Mouse (Mus musculus) intestine, postnatal 0 days (tissue): ENCODE results near the gene Trim46. TPM values are rescaled to one million over a fixed set of nuclear protein-coding genes. Genes with fewer than 3 reads are reported as not detected.

Experiments
- ATAC-seq: fragments of 200-750 bp; cut with Nextera tagmentation; 2 replicates; pipeline ENCODE4 v1.8.0; 2017; ENCODE audit warnings: mild to moderate bottlenecking, moderate TSS enrichment, moderate library complexity
- H3K27ac ChIP-seq: fragments of 300-500 bp; sonication (generic); 2 replicates; pipeline ENCODE4 v1.5.1; 2014; ENCODE audit warnings: mild to moderate bottlenecking, low read depth, low read length, moderate library complexity
- H3K27me3 ChIP-seq: fragments of 300-500 bp; sonication (generic); replicated peaks from 2 replicates; pipeline ENCODE4 v1.6.1; 2014; ENCODE audit warnings: low read length, mixed read lengths; ENCODE audit not compliant: control insufficient read depth, insufficient read depth
- H3K36me3 ChIP-seq: fragments of 300-500 bp; sonication (generic); 2 replicates; pipeline ENCODE4 v1.6.1; 2014; ENCODE audit warnings: mild to moderate bottlenecking, moderate library complexity; ENCODE audit not compliant: control insufficient read depth, insufficient read depth
- H3K4me1 ChIP-seq: fragments of 300-500 bp; sonication (generic); replicated peaks from 2 replicates; pipeline ENCODE4 v1.6.1; 2014; ENCODE audit warnings: antibody characterized with exemption, low read length, mixed read lengths; ENCODE audit not compliant: control insufficient read depth, insufficient read depth
- H3K4me2 ChIP-seq: fragments of 300-500 bp; sonication (generic); replicated peaks from 2 replicates; pipeline ENCODE4 v1.6.1; 2014; ENCODE audit warnings: low read depth, mild to moderate bottlenecking, moderate library complexity
- H3K4me3 ChIP-seq: fragments of 300-500 bp; sonication (generic); 2 replicates; pipeline ENCODE4 v1.5.1; 2014; ENCODE audit warnings: low read depth, low read length
- H3K9ac ChIP-seq: fragments of 300-500 bp; sonication (generic); 2 replicates; pipeline ENCODE4 v1.6.1; 2014; ENCODE audit warnings: mild to moderate bottlenecking, low read depth, low read length
- H3K9me3 ChIP-seq: fragments of 300-500 bp; sonication (generic); 2 replicates; pipeline ENCODE4 v1.6.1; 2016; ENCODE audit warnings: mixed run types; ENCODE audit not compliant: control insufficient read depth
- CTCF ChIP-seq: sonication (generic); IDR thresholded peaks from 2 replicates; pipeline ENCODE4 v1.5.1; 2016; ENCODE audit warnings: low read depth, mild to moderate bottlenecking, control low read depth, antibody characterized with exemption, moderate library complexity
- WGBS: fragments of 180-500 bp; shearing (Covaris S2); extraction: QIAGEN DNeasy Blood & Tissue Kit; methylation state at CpG from one replicate; pipeline ENCODE4 v1.1.7; 2014; 5-methylcytosine and 5-hydroxymethylcytosine counted together
- microRNA counts: library from miRNA; unstranded; fragments of <30 nt; microRNA quantifications from one replicate; lab custom pipeline; 2016
- microRNA-seq: library from miRNA; unstranded; fragments of <30 nt; microRNA quantifications from one replicate; pipeline ENCODE4, GENCODE M21; 2016
- polyA plus RNA-seq: library from polyadenylated mRNA; unstranded; fragments of >200 nt; fragmentation: Nextera tagmentation; extraction: Ambion mirVana; gene quantifications from 2 replicates; pipeline ENCODE4 v1.2.1, GENCODE M21; 2015

The Trim46 gene
- polyA plus RNA-seq, 1 experiment from 2014 or later = 1.3 TPM

- Histone ChIP-seq H3K4me3 (no peak overlapping the region), H3K27me3 (no peaks in the 10 kb centered on the region), H3K4me2 (no peak overlapping the region), H3K9ac (no peak overlapping the region), H3K9me3 (no peaks in the 10 kb centered on the region), H3K36me3 (no peaks in the 10 kb centered on the region), H3K27ac (no peak overlapping the region), H3K4me1 (no peaks in the 10 kb centered on the region)
- WGBS = 89% methylated on average over 18 of the region's 18 CpGs
- TF ChIP-seq CTCF = no peak
- ATAC-seq = no peak
Observed at GRCm38 (mm10) chr3:89187690-89188477, 58.2 kb downstream of the Trim46 start.

- no peak overlapping the region for H3K9ac ChIP-seq
- no peaks in the 10 kb centered on the region for H3K4me1 ChIP-seq
- H3K27ac ChIP-seq = no peak overlapping the region
- H3K4me3 ChIP-seq = no peak overlapping the region
- H3K4me2 ChIP-seq = no peak overlapping the region
- TF ChIP-seq CTCF = no peak
- no peaks in the 10 kb centered on the region for H3K9me3 ChIP-seq
- no peak for ATAC-seq
- H3K27me3 ChIP-seq = no peaks in the 10 kb centered on the region
- WGBS = 71% methylated on average over 23 of the region's 23 CpGs
- H3K36me3 ChIP-seq = peaks cover 2% of the 10 kb centered on the region
Observed at GRCm38 (mm10) chr3:89187197-89187596, 58.9 kb downstream of the Trim46 start.

MicroRNA genes within 50 kb of the gene (microRNA counts, 519-probe panel; counts per million panel counts)
- not detected for microRNA mmu-miR-92b (lab: Ali Mortazavi, UCI)

Small RNA genes within 50 kb of the gene (microRNA-seq; reads per million reads assigned to microRNA genes)
- gene Mir92b = 38.0 reads per million, percentile 35 among the genes with 10 or more reads in this experiment

Other genes with a start within 250 kb of the Trim46 start
- gene Rusc1, start 153.0 kb downstream of the Trim46 start, polyA plus RNA-seq = 29.0 and 32.5 TPM in 2 replicates
- not detected in 2 replicates for gene Gm43738, start 145.2 kb downstream of the Trim46 start, polyA plus RNA-seq
- gene Fdps, start 144.3 kb downstream of the Trim46 start, polyA plus RNA-seq = 138 and 154 TPM in 2 replicates
- gene Pklr, start 110.2 kb downstream of the Trim46 start, polyA plus RNA-seq = 91.8 and 103 TPM in 2 replicates
- 1.1 TPM in 2 replicates for gene Hcn3, start 86.1 kb downstream of the Trim46 start, polyA plus RNA-seq
- 8.5 and 8.6 TPM in 2 replicates for gene Clk2, start 81.5 kb downstream of the Trim46 start, polyA plus RNA-seq
- 80.5 and 86.3 TPM in 2 replicates for gene Scamp3, start 68.8 kb downstream of the Trim46 start, polyA plus RNA-seq
- 4.9 and 5.9 TPM in 2 replicates for gene Fam189b, start 63.2 kb downstream of the Trim46 start, polyA plus RNA-seq
- gene Gba, start 43.4 kb downstream of the Trim46 start, polyA plus RNA-seq = 140 TPM in 2 replicates
- gene Thbs3, start 31.1 kb downstream of the Trim46 start, polyA plus RNA-seq = 15.2 and 17.2 TPM in 2 replicates
- 140 and 145 TPM in 2 replicates for gene Mtx1, start 19.2 kb downstream of the Trim46 start, polyA plus RNA-seq
- 3.5 and 6.7 TPM in 2 replicates for gene Muc1, start 17.3 kb downstream of the Trim46 start, polyA plus RNA-seq
- gene Krtcap2, start 343 bp downstream of the Trim46 start, polyA plus RNA-seq = 273 and 281 TPM in 2 replicates
- gene Dpm3, start 13.0 kb upstream of the Trim46 start, polyA plus RNA-seq = 120 and 128 TPM in 2 replicates
- gene Slc50a1, start 24.3 kb upstream of the Trim46 start, polyA plus RNA-seq = 57.4 and 61.8 TPM in 2 replicates
- 50.7 and 69.8 TPM in 2 replicates for gene Efna1, start 34.8 kb upstream of the Trim46 start, polyA plus RNA-seq
- 1.4 and 1.6 TPM in 2 replicates for gene Efna3, start 76.7 kb upstream of the Trim46 start, polyA plus RNA-seq
- gene Efna4, start 91.7 kb upstream of the Trim46 start, polyA plus RNA-seq = 5.1 and 5.3 TPM in 2 replicates
- 33.9 and 37.0 TPM in 2 replicates for gene Adam15, start 103.7 kb upstream of the Trim46 start, polyA plus RNA-seq
- gene Dcst2, start 115.7 kb upstream of the Trim46 start, polyA plus RNA-seq = 10.0 and 11.5 TPM in 2 replicates
- 23.5 and 26.7 TPM in 2 replicates for gene Dcst1, start 118.9 kb upstream of the Trim46 start, polyA plus RNA-seq
- gene Zbtb7b, start 148.5 kb upstream of the Trim46 start, polyA plus RNA-seq = 14.3 and 20.8 TPM in 2 replicates
- gene Lenep, start 156.5 kb upstream of the Trim46 start, polyA plus RNA-seq = not detected in 2 replicates
- 29.2 and 32.1 TPM in 2 replicates for gene Flad1, start 165.6 kb upstream of the Trim46 start, polyA plus RNA-seq
- 106 and 118 TPM in 2 replicates for gene Cks1b, start 172.1 kb upstream of the Trim46 start, polyA plus RNA-seq
- gene Shc1, start 172.1 kb upstream of the Trim46 start, polyA plus RNA-seq = 43.4 and 48.6 TPM in 2 replicates
- gene Pygo2, start 183.9 kb upstream of the Trim46 start, polyA plus RNA-seq = 17.1 and 17.5 TPM in 2 replicates
- 52.2 and 55.8 TPM in 2 replicates for gene Pbxip1, start 190.4 kb upstream of the Trim46 start, polyA plus RNA-seq
- 27.7 and 28.4 TPM in 2 replicates for gene Pmvk, start 208.2 kb upstream of the Trim46 start, polyA plus RNA-seq